Mouse (Mus musculus) v-Abl transformed pro-B cells (cell line): ENCODE measurements around the gene Epyc.
"Not testable (repeated sequence)": the region's sequence is repeated elsewhere in the genome, so short reads cannot be mapped to it uniquely, and the experiment has no call there.

ENCODE experiments used
- in situ Hi-C, 2 experiments: fragments of 400-800 bp; cut with MboI; formaldehyde crosslinking; loops; one replicate each; pipeline ENCODE4 v1.15.1; 2025; ENCODE audit not compliant: unreplicated experiment in 2 of 2

Epyc gene

DNA sequence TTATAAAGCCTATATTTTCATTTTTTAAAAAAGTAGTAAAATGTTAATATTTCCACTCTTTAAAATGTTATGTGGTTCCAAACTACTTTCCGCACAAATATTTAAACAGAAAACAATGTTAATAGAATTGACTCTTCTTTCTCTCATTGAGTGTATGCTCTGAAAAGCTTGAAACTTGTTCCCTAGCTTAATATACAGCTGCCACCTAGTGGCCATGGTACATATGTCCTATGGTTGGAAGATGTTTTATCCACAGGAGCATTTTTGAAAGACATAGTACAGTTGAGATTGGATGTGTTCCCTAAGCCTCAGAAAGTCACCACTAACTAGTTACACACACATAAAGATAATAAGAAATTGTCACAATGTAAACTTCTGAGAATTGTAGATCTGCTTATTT, 60.7 kb downstream of the Epyc start:
- in situ Hi-C loops, result loop anchor here in 1 of 2 experiments (25.0 kb wide), 1 partner anchor 1908 kb away; no protein-coding TSS in a partner anchor

DNA sequence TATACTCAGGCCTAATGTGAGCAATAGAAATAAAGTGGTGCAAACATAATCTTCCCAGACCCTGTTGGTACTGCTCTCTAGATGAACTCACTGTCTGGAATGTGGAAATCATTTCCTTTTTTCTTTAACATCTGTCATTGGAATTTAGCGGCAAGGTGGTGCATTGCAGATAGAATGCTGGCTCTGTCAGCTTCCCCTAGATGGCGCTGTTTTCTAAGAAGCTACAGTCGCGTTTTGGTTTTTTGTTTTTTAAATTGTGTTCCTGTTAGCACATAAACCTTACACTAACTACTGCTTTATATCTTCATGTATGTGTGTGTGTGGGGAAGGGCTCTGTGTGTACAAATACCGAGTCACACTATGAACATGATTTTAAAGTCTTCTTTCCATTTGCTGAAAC, 68.8 kb downstream of the Epyc start:
- in situ Hi-C loops, result loop anchor here (5.0 to 25.0 kb wide), 5 partner anchors 1375 to 1912 kb away; no protein-coding TSS in a partner anchor

DNA sequence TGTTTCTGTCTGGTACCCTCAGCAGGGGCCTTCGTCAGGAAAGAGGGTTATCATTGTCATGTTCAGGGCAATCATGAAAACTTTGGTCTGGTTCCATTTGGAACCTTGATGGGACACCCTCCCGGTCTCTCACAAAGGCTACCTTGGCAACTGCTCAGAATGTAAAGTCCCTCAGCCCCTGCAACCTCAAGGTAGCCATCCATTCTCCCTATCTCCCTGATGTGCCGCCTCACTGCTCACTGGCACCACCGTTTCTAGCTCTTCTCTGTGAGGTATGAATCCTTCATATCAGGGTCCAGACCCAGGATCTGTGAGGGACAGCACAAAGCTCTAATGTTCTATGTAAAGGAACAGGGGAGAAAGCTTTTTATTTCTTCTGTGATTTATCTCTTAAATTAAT, 70.7 kb downstream of the Epyc start:
- in situ Hi-C loops, result loop anchor here (5.0 to 25.0 kb wide), 5 partner anchors 1373 to 1910 kb away; no protein-coding TSS in a partner anchor

DNA sequence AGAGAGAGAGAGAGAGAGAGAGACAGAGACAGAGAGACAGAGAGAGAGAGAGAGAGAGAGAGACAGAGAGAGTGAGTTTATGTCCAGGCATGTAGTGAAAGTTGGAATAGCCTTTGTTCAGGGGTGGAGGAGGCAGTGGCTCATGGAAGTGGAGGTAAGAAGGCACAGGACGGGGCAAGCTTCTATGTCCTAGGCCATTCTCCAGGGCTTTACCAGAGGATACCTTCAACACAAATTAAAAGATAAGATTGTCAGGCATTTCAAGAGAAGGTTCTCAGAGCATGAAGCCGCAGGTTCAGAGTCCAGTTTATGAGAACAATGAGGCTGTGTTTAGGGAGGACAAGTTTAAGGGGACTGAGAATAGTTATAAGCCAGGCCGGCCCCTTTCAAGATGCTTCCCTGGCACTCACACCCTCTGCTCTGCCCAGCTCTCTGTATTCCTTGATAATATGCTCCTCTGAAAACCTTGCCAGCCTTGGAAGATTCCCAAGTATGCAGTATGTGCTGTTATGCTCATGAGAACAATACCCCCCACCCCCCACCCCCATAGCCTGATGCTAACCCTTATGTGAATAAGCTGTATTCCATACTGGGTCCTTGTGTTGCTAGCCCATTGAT, 71.5 kb downstream of the Epyc start:
- in situ Hi-C loops, result loop anchor here (10.0 to 25.0 kb wide), 3 partner anchors 1439 to 1909 kb away; no protein-coding TSS in a partner anchor

DNA sequence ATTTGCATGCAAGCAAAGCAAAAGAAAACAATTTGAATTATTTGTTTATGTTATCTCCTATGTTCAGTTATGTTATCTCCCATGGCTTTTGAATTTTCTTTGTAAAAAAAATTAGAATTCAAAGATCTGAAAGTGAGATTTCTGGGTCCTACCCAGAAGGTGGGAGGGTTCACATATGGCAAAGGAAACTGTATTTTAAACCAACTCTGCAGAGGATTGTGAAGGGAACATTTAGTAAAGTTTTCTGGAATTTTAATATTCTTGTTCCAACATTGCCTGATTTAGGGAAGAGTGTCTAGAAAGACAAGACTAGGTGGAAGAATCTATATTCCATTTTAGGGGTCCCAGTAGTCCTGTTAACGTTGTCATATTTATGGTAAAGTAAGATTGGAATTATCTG, 73.4 kb downstream of the Epyc start:
- in situ Hi-C loops, result loop anchor here (10.0 to 25.0 kb wide), 3 partner anchors 1438 to 1908 kb away; no protein-coding TSS in a partner anchor

DNA sequence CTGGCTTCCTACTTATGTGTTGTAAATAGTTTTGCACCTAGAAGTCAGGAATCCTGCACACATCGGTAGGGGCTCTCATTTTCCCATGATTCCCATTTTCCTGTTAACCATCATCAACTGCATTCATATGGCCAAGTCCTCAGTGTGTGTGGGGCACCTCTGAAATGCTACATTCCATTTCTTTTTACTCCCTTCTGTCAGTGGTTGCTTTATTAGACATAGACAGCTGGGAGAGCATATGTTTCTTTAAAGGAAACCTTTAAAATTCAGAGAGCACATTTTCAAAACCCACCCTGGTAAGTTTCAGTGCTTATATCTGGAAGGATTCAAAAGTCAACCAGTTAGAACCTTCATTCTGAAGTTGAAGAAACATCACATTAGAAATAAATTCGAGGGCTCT, 74.2 kb downstream of the Epyc start:
- in situ Hi-C loops, result loop anchor here (10.0 to 25.0 kb wide), 3 partner anchors 1437 to 1907 kb away; no protein-coding TSS in a partner anchor

DNA sequence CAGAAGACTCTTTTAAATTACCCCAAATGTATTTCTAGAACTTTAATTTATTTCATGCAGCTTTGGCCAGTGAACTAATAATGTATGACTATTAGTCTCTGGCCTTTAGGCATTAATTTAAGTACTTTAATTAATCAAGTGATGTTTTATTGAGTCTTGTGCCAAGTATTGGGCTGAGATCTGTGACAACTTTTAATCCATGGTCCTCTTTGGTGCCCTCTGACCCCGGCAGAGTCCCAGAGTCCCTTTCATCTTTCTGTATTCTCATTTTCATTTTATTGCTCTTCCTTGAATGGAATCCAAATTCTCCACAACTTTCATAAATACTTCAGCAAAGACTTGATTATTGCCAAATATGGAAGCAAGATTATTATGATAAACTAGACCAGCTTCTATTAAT, 76.8 kb downstream of the Epyc start:
- in situ Hi-C loops, result loop anchor here (5.0 to 25.0 kb wide), 2 partner anchors 1372 to 1892 kb away; no protein-coding TSS in a partner anchor

DNA sequence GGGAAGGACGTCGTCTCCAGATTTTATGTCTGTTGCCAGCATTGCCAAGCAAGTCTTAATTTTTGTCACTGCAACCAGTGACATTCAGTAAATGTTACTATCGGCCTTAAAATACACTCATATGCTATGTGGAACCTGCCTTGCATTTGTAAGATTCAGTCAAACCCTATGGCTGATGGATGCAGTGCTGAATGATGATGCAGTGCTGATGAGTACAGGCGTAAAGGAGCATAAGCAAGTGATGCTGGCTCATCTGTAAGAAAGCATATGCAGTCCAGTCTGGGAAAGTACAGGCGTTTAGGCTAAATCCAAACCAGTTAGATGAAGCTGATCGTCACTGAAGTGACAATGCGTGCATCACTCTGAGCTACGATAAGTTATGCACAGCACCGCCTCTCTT, 78.8 kb downstream of the Epyc start:
- in situ Hi-C loops, result loop anchor here (5.0 to 25.0 kb wide), 2 partner anchors 1370 to 1890 kb away; no protein-coding TSS in a partner anchor

DNA sequence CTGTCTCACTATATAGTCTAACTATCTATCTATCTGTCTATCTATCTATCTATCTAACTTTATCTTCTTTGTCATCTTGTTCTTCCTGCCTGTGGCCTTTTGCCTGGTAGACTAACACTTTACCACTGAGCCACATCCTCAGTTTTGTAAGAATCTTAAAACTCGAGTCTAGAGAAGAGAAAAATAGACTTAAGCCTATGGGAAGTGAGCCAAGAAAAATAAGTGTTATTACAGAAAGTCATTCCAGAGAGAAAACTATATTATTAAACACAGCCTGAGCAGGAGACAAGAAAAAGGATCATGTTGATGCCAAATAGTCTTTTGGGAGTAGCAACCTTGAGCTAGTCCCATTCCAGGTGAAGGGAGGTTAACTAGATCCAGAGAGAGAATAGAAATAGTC, 82.1 kb downstream of the Epyc start:
- in situ Hi-C loops, result no loop called here

DNA sequence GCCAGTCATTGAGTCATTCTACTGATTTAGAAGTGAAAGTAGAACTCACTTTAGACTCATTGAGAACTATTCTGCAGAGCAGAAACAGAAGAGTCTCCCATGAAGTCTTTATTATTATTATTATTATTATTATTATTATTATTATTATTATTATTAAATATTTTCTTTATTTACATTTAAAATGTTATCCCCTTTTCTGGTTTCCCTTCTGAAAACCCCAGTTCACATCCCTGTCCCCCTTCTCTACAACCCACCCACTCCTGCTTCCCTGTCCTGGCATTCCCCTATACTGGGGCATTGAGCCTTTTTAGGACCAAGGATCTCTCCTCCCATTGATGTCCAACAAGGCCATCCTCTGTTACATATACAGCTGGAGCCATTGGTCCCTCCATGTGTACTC, 82.8 kb downstream of the Epyc start, which contains the start of gene C030005K15Rik:
TSS of gene C030005K15Rik (minus strand) at position 101 of the 400 bp plus-strand sequence.
- in situ Hi-C loops, result not testable (repeated sequence)
